Mouse (Mus musculus) neural tube, embryonic 15.5 days (tissue): ENCODE measurements at regions not wholly inside any gene's neighbourhood (a gene's known extent, or its start where the extent isn't known, plus 50 kb on each side); places are given as distances from the start of the nearest gene placed in this dataset.

Experiments
- ATAC-seq: fragments of 200-750 bp; cut with Nextera tagmentation; 2 replicates; pipeline ENCODE4 v1.8.0; 2017; ENCODE audit warnings: mild to moderate bottlenecking, moderate TSS enrichment, moderate library complexity; ENCODE audit not compliant: low FRiP score
- H3K27ac ChIP-seq: fragments of 300-500 bp; sonication (generic); replicated peaks from 2 replicates; pipeline ENCODE4 v1.5.1; 2015; ENCODE audit warnings: mild to moderate bottlenecking, inconsistent platforms
- H3K27me3 ChIP-seq: fragments of 300-500 bp; sonication (generic); replicated peaks from 2 replicates; pipeline ENCODE4 v1.6.1; 2015; ENCODE audit warnings: inconsistent platforms
- H3K36me3 ChIP-seq: fragments of 300-500 bp; sonication (generic); 2 replicates; pipeline ENCODE4 v1.6.1; 2015; ENCODE audit warnings: inconsistent platforms
- H3K4me1 ChIP-seq: fragments of 300-500 bp; sonication (generic); 2 replicates; pipeline ENCODE4 v1.6.1; 2015; ENCODE audit warnings: inconsistent platforms
- H3K4me2 ChIP-seq: fragments of 300-500 bp; sonication (generic); 2 replicates; pipeline ENCODE4 v1.6.1; 2015; ENCODE audit warnings: inconsistent platforms, mild to moderate bottlenecking, moderate library complexity
- H3K4me3 ChIP-seq: fragments of 300-500 bp; sonication (generic); replicated peaks from 2 replicates; pipeline ENCODE4 v1.5.1; 2015; ENCODE audit warnings: mild to moderate bottlenecking, inconsistent platforms
- H3K9ac ChIP-seq: fragments of 300-500 bp; sonication (generic); replicated peaks from 2 replicates; pipeline ENCODE4 v1.6.1; 2015; ENCODE audit warnings: mild to moderate bottlenecking, inconsistent platforms
- H3K9me3 ChIP-seq: fragments of 300-500 bp; sonication (generic); replicated peaks from 2 replicates; pipeline ENCODE4 v1.6.1; 2016; ENCODE audit warnings: inconsistent platforms
- WGBS: fragments of 180-500 bp; shearing (Covaris S2); methylation state at CpG from one replicate; pipeline ENCODE4 v1.1.7; 2015; ENCODE audit warnings: mixed read lengths; 5-methylcytosine and 5-hydroxymethylcytosine counted together

DNA sequence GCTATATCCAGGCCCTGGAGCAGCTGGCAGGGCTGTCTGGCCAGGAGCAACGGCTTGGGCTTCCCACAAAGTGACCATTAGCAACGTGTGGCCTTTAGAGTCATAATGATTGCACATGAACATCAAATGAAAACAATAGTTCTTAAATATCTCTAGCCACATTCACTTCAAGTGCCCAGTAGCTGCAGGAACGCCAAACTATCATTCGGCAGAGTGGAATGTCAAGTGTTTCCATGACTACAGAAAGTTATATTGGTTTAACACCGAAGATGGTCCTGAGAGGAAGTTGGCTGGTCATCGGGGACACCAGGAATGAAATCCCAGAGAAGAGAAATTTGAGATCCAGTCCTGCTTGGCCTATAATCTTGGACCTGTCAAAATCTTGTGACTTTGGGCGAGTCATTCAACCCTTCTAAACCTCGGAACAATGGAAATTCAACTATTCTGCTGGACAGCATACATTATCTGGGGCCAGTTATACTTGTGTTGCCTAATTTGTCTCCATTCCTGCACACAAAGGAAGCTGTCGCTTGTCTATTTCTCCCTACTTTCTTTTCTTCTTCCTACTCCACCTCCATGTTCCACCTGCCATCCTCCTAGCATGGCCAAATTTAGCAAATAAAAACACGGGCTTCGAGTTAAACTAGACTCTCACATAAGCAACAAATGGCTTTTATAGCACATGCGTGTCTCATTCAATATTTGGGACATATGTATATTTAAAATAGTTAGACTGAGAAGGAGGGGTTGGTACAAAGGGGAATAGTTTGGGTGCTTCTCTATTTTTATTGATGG is 886.7 kb upstream of the Fam160b2 start:
- peaks cover 4% of the 10 kb centered on the region; the same call in 1 of the 2 replicates for H3K4me1 ChIP-seq
- no peak overlapping the region for H3K27ac ChIP-seq
- H3K27me3 ChIP-seq, result no peaks in the 10 kb centered on the region
- H3K4me2 ChIP-seq, result no peak overlapping the region
- ATAC-seq, result no peak
- H3K9ac ChIP-seq, result no peak overlapping the region
- 84% methylated on average over 12 of the region's 12 CpGs for WGBS
- H3K36me3 ChIP-seq, result no peaks in the 10 kb centered on the region
- H3K9me3 ChIP-seq, result no peaks in the 10 kb centered on the region
- no peak overlapping the region for H3K4me3 ChIP-seq

DNA sequence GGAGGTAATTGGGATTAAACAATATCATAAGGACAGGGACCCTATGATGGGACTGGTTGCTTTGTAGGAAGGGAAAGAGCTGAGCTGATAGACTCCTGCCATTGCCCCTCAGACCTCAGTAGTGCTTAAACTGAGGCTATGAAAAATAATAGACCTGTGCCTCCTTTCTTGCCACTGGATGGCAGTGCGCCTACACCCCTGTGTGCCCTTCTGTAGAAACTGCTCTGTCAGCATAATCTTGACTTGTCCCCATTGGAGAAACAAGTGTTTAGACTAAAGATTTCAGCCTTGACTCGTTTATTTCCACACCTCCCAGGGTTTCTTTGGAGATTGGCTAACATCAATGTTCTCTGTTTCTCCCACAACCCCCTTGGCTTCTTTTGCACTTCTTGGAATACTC is 876.0 kb upstream of the Fam160b2 start:
- no peaks in the 10 kb centered on the region for H3K9me3 ChIP-seq
- no peak for ATAC-seq
- WGBS, result 48% methylated on average over 2 of the region's 2 CpGs
- H3K9ac ChIP-seq, result no peak overlapping the region
- no peaks in the 10 kb centered on the region for H3K4me1 ChIP-seq
- no peaks in the 10 kb centered on the region for H3K36me3 ChIP-seq
- H3K4me3 ChIP-seq, result no peak overlapping the region
- no peak overlapping the region for H3K27ac ChIP-seq
- no peak overlapping the region for H3K4me2 ChIP-seq
- H3K27me3 ChIP-seq, result no peaks in the 10 kb centered on the region

DNA sequence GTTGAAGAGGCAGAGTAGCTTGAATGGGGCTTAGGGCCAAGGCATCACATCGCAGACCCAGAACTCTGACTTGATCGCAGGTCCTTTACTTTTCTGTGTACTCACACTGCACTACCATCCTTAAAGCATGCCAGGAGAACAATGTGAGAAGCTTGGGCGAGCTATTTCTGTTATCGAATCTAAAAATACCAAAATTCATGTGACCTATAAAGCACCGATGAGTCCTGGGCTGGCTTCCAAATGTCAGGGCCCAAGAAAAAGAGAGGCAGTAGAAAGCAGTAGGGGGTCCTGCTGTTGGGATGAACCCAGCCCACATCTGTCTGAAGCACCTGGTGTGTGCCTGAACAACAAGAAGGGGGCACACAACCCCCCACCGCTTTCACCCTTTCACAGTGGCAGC is 874.3 kb upstream of the Fam160b2 start:
- Histone ChIP-seq H3K4me2 (no peak overlapping the region), H3K36me3 (no peaks in the 10 kb centered on the region), H3K9me3 (no peaks in the 10 kb centered on the region), H3K27ac (no peak overlapping the region), H3K4me3 (no peak overlapping the region), H3K9ac (no peak overlapping the region), H3K27me3 (no peaks in the 10 kb centered on the region), H3K4me1 (no peaks in the 10 kb centered on the region)
- WGBS, result 82% methylated on average over 6 of the region's 6 CpGs
- ATAC-seq, result no peak

DNA sequence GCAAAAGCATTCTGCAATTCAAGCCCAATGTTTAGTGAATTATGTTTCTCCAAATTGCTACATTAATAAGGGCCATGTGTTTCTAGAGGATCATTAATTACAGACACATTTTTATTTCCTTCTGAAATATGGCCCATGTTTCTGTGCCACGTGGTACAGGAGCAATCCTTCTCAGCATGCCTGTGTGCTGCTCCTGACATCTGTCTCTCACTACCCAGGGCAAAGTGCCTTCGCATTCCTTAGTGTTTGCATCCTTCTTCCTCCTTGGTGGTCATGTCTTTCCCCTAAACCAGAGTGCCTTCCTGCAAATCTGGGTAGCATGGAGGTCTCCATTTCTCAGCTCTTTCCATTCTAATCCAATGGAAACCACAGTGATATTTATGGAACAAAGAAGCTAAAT is 832.7 kb upstream of the Fam160b2 start:
- no peak overlapping the region for H3K27ac ChIP-seq
- no peak overlapping the region for H3K4me3 ChIP-seq
- 0 out of 2 replicates have a peak, but pooled peaks cover 3% of the 10 kb centered on the region for H3K4me1 ChIP-seq
- no peak; the same call in 1 of the 2 replicates for ATAC-seq
- no peak overlapping the region for H3K4me2 ChIP-seq
- 49% methylated on average over 2 of the region's 2 CpGs for WGBS
- H3K9me3 ChIP-seq, result no peaks in the 10 kb centered on the region
- H3K36me3 ChIP-seq, result no peaks in the 10 kb centered on the region
- no peaks in the 10 kb centered on the region for H3K27me3 ChIP-seq
- H3K9ac ChIP-seq, result no peak overlapping the region
